Comparison of ENCODE assay signal across 8 mouse cellular contexts in the genomic region with DNA sequence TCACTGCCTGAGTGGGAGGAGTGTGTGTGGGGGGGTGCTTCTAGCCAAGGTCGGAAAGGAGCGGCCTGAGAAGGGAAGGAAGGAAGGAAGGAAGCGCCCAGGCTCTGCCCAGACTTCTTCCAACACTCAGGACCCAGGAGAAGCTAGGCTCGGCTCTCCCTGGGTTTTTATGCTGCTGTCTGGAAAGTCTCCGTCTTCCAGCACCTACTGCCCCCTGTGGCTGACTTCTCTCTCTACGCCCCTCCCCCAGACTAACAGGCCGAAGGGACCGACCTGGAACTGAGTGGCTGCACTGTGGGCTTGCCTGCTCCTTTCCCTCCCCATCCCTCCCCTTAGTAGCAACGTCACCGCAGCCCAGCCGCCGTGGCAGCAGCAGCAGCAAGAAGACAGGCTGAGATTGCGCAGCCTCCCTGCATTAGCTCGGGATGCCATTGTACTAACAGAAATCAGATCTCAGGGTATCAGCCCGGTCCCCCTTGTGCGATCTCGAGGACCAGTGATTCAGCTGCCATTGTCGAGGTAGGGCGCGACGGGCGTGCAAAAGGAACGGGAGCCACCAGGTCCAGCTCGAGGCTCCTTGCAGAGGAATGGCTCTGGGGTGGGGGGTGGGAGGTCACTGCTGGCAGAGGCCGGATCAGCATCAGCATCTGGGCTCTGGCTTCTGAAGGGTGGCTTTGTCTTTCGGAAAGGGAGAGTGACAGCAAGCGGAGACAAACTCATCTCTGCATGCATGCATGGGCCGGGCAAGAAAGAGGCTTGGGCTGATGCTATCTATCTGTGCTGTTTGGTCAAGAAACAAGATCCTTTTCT. TPM values are rescaled to one million over a fixed set of nuclear protein-coding genes. Genes with fewer than 3 reads are reported as not detected.
A peak's percentile ranks its signal among the peaks of the same experiment; 100 is the strongest.
DNase-seq lines count a peak whose midpoint lies in the region; ATAC-seq and TF ChIP-seq lines count a peak whose summit lies in the region.
"Had no signal": no experiment of that assay in that cellular context is flagged by ENCODE, and none has a peak within 500 bp of the region (broad histone marks: within the 10 kb centered on the region; RNA-seq: fewer than 3 reads in every experiment).

No protein-coding gene starts in this region.

- peak; percentile 65 for DNase-seq in liver
- peak; percentile 81 for DNase-seq in neural tube, embryonic 10.5 days (ENCODE audit: extremely low spot score, low spot score)
- DNase-seq in urinary bladder, postnatal 25 days (ENCODE audit: low spot score), result peak; percentile 53

- peak; percentile 86 for ATAC-seq in heart, embryonic 11.5 days (replicated peaks; ENCODE audit: insufficient number of reproducible peaks, low FRiP score, low TSS enrichment)
- peak; percentile 97 for ATAC-seq in kidney, embryonic 14.5 days (ENCODE audit: low FRiP score, low TSS enrichment)

- H3K27me3 ChIP-seq in heart, embryonic 11.5 days (ENCODE audit: control insufficient read depth, insufficient read depth, low read length), result no peaks in the 10 kb centered on the region
- H3K27me3 ChIP-seq in kidney, embryonic 14.5 days (ENCODE audit: control insufficient read depth, insufficient read depth, low read length), result no peaks in the 10 kb centered on the region

- H3K4me2 ChIP-seq in heart, embryonic 11.5 days, result peak overlapping the region; percentile 82
- peak overlapping the region; percentile 62 for H3K4me2 ChIP-seq in kidney, embryonic 14.5 days (replicated peaks; ENCODE audit: low read depth, low read length)

- H3K27ac ChIP-seq in brown adipose tissue, adult 24 weeks (replicated peaks; ENCODE audit: low read depth, low read length), result peak overlapping the region; percentile 99
- peak overlapping the region; percentile 90 for H3K27ac ChIP-seq in embryonic fibroblast, embryonic 13.5 days (ENCODE audit: insufficient read depth, low read length)
- H3K27ac ChIP-seq in heart, embryonic 11.5 days (ENCODE audit: low read depth, low read length), result peak overlapping the region; percentile 79
- H3K27ac ChIP-seq in kidney, embryonic 14.5 days (ENCODE audit: low read depth, low read length), result peak overlapping the region; percentile 82
- H3K27ac ChIP-seq: macrophage had no signal

- H3K36me3 ChIP-seq in heart, embryonic 11.5 days (ENCODE audit: control insufficient read depth, insufficient read depth, low read length), result no peaks in the 10 kb centered on the region
- H3K36me3 ChIP-seq in kidney, embryonic 14.5 days (ENCODE audit: control insufficient read depth, insufficient read depth, low read length), result no peaks in the 10 kb centered on the region

- 1% methylated on average over 28 of the region's 28 CpGs for WGBS in heart, embryonic 11.5 days (ENCODE audit: insufficient replicate concordance)
- WGBS in kidney, embryonic 14.5 days, result 2% methylated on average over 26 of the region's 28 CpGs

- no peaks in the 10 kb centered on the region for H3K9me3 ChIP-seq in heart, embryonic 11.5 days (replicated peaks; ENCODE audit: control insufficient read depth, low read length)
- no peaks in the 10 kb centered on the region for H3K9me3 ChIP-seq in kidney, embryonic 14.5 days (ENCODE audit: control insufficient read depth, low read length)

- peak overlapping the region; percentile 75 for H3K9ac ChIP-seq in heart, embryonic 11.5 days (ENCODE audit: low read depth, low read length)
- H3K9ac ChIP-seq in kidney, embryonic 14.5 days (ENCODE audit: low read depth, low read length), result peak overlapping the region; percentile 58

- peaks cover 35% of the 10 kb centered on the region for H3K4me1 ChIP-seq in brown adipose tissue, adult 24 weeks (ENCODE audit: control insufficient read depth, insufficient read depth, insufficient read length, low read length)
- peaks cover 9% of the 10 kb centered on the region for H3K4me1 ChIP-seq in embryonic fibroblast, embryonic 13.5 days (ENCODE audit: control insufficient read depth, insufficient read depth, low read length)
- H3K4me1 ChIP-seq in heart, embryonic 11.5 days (ENCODE audit: control insufficient read depth, insufficient read depth, low read length), result peaks cover 21% of the 10 kb centered on the region
- peaks cover 19% of the 10 kb centered on the region for H3K4me1 ChIP-seq in kidney, embryonic 14.5 days (ENCODE audit: control insufficient read depth, insufficient read depth, low read length)

- TF ChIP-seq POLR2A in embryonic fibroblast, embryonic 13.5 days (IDR thresholded peaks at IDR 0.05; ENCODE audit: low read depth, low read length), result peak; percentile 91

- TF ChIP-seq CTCF in embryonic fibroblast, embryonic 13.5 days (IDR thresholded peaks at IDR 0.05; ENCODE audit: borderline replicate concordance, insufficient read depth, low read length), result peak; percentile 38; the same call in 1 of the 2 replicates

- peak overlapping the region; percentile 68 for H3K4me3 ChIP-seq in brown adipose tissue, adult 24 weeks (ENCODE audit: insufficient read depth, low read depth, low read length)
- peak overlapping the region; percentile 64 for H3K4me3 ChIP-seq in embryonic fibroblast, embryonic 13.5 days (ENCODE audit: insufficient read depth, low read length)
- H3K4me3 ChIP-seq in heart, embryonic 11.5 days (ENCODE audit: low read depth, low read length), result peak overlapping the region; percentile 53
- H3K4me3 ChIP-seq in kidney, embryonic 14.5 days (ENCODE audit: low read length), result peak overlapping the region; percentile 47

RNA-seq across cellular contexts. Expression of a gene that starts 22.6 kb away (rescaled TPM):
- polyA plus RNA-seq in brown adipose tissue, adult 24 weeks (2012; ENCODE audit: insufficient read depth, insufficient read length, missing spikeins), result not detected in 2 replicates
- polyA plus RNA-seq in embryonic fibroblast, embryonic 13.5 days (2011; ENCODE audit: insufficient read length, low read depth, missing spikeins), result not detected in 2 replicates
- 0.23 TPM in 1 of 2 replicates, not detected in the other for polyA plus RNA-seq in heart, embryonic 11.5 days (2014; fragmentation: Nextera tagmentation; extraction: Ambion mirVana)
- polyA plus RNA-seq in kidney, embryonic 14.5 days (2014; fragmentation: Nextera tagmentation; extraction: Ambion mirVana), result 0.24 and 0.38 TPM in 2 replicates
- polyA plus RNA-seq: macrophage had no signal

RNA-seq across cellular contexts. Expression of a gene that starts 24.6 kb away (rescaled TPM):
- 13.0 and 14.6 TPM in 2 replicates for polyA plus RNA-seq in brown adipose tissue, adult 24 weeks (2012; ENCODE audit: insufficient read depth, insufficient read length, missing spikeins)
- polyA plus RNA-seq in embryonic fibroblast, embryonic 13.5 days (2011; ENCODE audit: insufficient read length, low read depth, missing spikeins), result 44.7 and 80.5 TPM in 2 replicates
- polyA plus RNA-seq in heart, embryonic 11.5 days (2014; fragmentation: Nextera tagmentation; extraction: Ambion mirVana), result 6.3 and 7.8 TPM in 2 replicates
- 8.9 and 11.2 TPM in 2 replicates for polyA plus RNA-seq in kidney, embryonic 14.5 days (2014; fragmentation: Nextera tagmentation; extraction: Ambion mirVana)

RNA-seq across cellular contexts. Expression of a gene that starts 35.4 kb away (rescaled TPM):
- 33.8 and 37.9 TPM in 2 replicates for polyA plus RNA-seq in brown adipose tissue, adult 24 weeks (2012; ENCODE audit: insufficient read depth, insufficient read length, missing spikeins)
- 28.6 and 33.4 TPM in 2 replicates for polyA plus RNA-seq in embryonic fibroblast, embryonic 13.5 days (2011; ENCODE audit: insufficient read length, low read depth, missing spikeins)
- polyA plus RNA-seq in heart, embryonic 11.5 days (2014; fragmentation: Nextera tagmentation; extraction: Ambion mirVana), result 5.0 and 6.1 TPM in 2 replicates
- 11.4 and 14.9 TPM in 2 replicates for polyA plus RNA-seq in kidney, embryonic 14.5 days (2014; fragmentation: Nextera tagmentation; extraction: Ambion mirVana)

RNA-seq across cellular contexts. Expression of a gene that starts 48.1 kb away (rescaled TPM):
- polyA plus RNA-seq in brown adipose tissue, adult 24 weeks (2012; ENCODE audit: insufficient read depth, insufficient read length, missing spikeins), result 1.5 and 1.9 TPM in 2 replicates
- 3.8 TPM in 1 of 2 replicates, not detected in the other for polyA plus RNA-seq in embryonic fibroblast, embryonic 13.5 days (2011; ENCODE audit: insufficient read length, low read depth, missing spikeins)
- polyA plus RNA-seq in heart, embryonic 11.5 days (2014; fragmentation: Nextera tagmentation; extraction: Ambion mirVana), result 1.8 and 3.3 TPM in 2 replicates
- polyA plus RNA-seq in kidney, embryonic 14.5 days (2014; fragmentation: Nextera tagmentation; extraction: Ambion mirVana), result 5.1 and 5.2 TPM in 2 replicates

Comparison
In these comparisons a context has a peak if more than half of its experiments do, and no peak if none do; other contexts are left out.
1. Peak in every context shown above with its lines: DNase-seq, ATAC-seq, H3K4me3 ChIP-seq and H3K27ac ChIP-seq.